Mouse (Mus musculus): ENCODE data around the gene Lrrc72.

The Lrrc72 gene

DNA sequence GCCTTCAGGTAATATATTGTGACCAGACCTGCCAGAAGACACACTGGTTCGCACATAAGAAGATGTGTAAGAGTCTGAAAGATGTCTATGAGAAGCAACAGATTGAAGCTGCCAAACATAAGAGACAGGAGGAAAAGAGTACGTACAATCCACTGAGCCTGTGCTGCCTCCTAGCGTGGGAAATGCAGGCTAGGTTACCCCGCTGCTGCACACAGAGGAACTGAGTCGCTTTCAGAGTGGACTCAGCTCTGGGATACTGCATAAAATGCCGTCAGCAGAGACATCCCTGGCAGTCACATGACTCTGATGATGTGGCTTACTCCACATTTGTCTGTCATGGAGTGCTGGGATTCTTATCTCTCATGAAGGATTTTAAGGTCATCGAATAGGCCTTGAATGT, 58.2 kb downstream of the Lrrc72 start:
- in situ Hi-C loops (cut with MboI; ENCODE audit: low sequenced_read_pairs), result no loop called here

DNA sequence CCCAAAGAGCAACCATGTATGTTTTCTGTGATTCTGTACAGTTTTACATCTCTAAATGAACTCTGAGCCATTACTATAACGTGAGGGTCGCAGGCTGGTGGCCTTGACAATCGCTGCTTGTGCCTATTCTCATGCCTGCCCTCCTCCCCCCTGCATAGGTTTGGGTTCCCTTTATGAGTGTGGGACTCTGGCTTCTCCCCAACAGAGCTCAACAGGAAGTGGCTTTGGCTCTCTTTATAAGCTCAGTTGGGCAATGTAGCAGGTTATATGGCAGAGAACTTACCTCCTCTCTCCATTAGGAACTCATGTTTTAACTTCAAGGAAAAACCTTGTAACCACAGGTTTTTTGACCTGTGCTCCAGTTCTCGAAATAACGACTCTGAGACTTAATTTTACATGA, 62.9 kb downstream of the Lrrc72 start:
- in situ Hi-C loops (cut with MboI; ENCODE audit: low sequenced_read_pairs), result no loop called here

DNA sequence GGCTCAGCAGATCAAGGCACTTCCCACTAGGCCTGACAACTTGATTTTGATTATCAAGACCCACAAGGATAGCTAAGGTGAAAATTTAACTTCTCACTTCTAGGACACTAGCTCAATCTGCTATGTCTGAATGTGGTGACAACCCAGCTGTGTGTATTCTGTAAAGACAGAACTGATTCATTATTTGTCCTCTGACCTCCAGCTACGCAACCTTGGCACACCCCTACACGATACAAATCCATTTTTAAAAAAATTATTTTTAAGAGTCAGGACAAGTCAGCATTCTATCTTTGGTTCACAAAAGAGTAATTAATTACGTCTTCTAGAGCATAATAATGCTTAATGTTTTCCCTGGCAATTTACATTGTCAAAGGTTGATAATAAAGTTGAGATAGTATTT, 63.6 kb downstream of the Lrrc72 start:
- in situ Hi-C loops (cut with MboI; ENCODE audit: low sequenced_read_pairs), result no loop called here

DNA sequence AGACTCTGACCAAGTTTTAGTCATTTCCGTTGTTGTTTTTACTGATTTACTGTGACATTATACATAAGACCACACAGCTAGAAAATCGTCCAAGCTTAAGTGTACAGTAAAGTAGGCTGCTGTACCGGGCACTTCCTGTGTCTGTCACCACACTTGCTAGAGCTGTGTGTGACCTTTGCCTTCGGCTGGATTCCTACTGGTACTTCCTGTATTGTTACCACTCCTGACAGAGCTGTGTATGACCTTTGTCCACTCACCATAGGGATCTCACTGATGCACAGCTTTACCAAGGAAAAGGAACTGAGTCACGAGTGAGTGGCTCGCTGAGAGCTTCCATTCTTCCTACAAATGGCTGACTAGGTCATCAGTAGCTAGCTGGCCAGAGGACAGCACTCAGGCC, 66.1 kb downstream of the Lrrc72 start:
- in situ Hi-C loops (cut with MboI; ENCODE audit: low sequenced_read_pairs), result no loop called here

DNA sequence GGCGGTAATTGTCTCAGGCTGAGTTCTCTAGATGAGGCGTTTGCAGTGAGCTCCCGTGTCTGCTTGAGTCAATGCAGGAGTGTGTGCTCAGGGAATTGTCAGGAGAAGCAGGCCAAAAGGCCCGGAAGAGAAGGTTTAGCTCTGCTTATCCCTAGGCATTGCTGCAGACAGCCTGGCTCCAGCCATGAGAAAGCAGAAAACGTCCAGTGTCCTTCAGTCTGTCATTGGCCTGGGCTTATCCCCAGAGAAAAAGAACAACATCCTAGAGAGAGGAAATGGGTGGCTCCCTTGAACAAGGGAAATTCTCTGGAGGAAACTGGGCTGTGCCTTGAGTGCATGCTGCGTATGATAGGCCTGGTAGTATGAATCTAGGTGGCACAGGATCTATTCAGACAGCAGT, 70.6 kb downstream of the Lrrc72 start:
- in situ Hi-C loops (cut with MboI; ENCODE audit: low sequenced_read_pairs), result no loop called here

DNA sequence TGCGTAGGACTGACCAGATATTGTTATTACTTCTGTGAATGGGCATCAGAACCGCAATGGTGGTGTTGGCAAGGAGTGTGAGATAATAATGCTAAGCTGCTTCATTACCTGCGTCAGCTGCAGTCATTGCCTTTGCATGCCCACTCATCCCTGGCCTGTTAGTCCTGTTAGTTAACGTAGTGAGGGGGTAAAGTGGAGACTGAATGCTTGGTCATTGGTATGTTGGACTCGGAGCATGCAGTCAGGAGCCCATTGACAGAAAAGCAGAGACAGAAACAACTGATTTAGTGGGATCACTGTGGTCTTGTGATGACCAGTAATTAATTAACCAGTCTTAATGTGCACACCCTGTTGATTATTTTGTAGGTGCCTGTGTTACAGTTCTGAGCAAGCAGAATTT, 76.0 kb downstream of the Lrrc72 start:
- in situ Hi-C loops (cut with MboI; ENCODE audit: low sequenced_read_pairs), result no loop called here

DNA sequence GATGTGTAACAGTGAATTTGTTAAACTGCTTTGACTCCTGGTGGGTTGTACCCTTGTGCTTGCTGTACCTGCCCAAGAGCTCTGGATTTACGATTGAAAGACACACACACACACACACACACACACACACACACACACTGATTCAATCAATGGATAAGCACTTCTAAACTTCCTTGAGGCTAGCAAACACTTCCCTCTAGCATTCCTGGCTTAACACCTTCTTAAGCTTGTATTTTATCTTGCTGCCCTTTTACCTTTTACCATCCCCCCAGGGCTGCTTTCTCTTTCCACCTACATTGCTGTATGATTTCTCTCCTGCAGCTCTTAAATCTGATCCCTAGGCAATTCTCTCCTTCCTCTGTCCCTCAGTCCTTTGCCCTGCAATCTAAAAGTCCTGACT, 87.9 kb downstream of the Lrrc72 start:
- in situ Hi-C loops (cut with MboI; ENCODE audit: low sequenced_read_pairs), result no loop called here

DNA sequence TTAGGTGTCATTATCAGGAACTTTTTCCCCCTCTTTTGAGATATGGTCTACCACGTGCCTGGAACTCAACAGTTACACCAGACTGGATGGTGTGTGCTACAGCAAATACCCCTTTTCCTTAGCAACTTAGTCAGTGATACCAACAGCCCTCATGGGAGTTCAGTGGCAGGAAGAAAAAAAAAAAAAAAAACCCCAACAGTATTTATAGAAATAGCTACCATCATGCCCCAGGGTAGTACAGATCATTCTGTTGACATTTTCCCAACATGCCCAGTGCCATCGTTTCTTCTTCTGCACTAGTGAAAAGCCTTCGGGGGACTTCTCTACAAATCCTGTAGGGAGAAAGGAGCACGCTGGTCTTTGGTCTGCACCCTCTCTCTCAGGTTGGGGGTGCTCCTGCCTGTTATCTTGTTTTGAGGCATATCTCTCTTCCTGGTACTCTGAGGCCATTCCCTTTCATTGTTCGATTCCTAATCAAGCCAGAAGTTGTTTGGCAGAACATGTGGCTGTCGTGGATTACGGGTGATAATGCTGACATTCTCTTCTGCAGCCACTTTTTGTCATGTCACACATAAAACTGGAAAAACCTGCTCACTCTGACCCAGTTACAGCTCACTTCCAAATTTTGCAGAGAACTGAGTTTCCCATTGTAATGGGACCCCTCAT, 88.9 kb downstream of the Lrrc72 start:
- in situ Hi-C loops (cut with MboI; ENCODE audit: low sequenced_read_pairs), result no loop called here
